15 mouse cellular contexts compared by ENCODE assay signal in the genomic region with DNA sequence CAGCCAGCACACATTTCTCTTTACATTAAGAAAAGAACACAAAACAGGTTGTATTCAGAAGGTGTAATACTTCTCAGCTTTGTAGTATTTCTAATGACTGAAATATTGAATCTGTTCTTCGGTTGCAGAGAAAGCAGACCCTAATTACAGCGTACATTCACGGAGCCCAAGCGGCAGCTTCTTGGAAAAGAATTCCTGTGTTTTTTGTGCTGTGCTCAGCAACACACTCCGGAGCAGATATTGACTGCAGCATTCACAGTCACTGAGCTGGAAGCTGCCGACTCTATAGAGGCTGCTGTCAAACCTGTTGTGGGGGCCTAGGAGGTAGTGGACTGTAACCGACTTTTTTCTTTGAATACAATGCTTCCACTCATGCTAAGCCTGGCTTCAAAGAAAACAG.
DNase-seq lines count a peak whose midpoint lies in the region; ATAC-seq lines count a peak whose summit lies in the region.
"Had no signal": no experiment of that assay in that cellular context is flagged by ENCODE, and none has a peak within 500 bp of the region (broad histone marks: within the 10 kb centered on the region; RNA-seq: fewer than 3 reads in every experiment).

No protein-coding gene starts in this region.

- peak; percentile 44 for DNase-seq in embryonic facial prominence, embryonic 11.5 days (ENCODE audit: low spot score)
- no peak for DNase-seq in embryonic facial prominence, embryonic 10.5 days (ENCODE audit: low spot score)
- no peak for DNase-seq in testis, postnatal 14 days (ENCODE audit: low spot score)
- no peak for DNase-seq in adrenal gland, adult 18-20 months (ENCODE audit: low spot score in 2 of 2)
- no peak for DNase-seq in layer of hippocampus, adult 9-11 months
- DNase-seq: adrenal gland, postnatal 25 days; cerebellum, adult 11 months; heart, postnatal 36 days; kidney, adult 9 months; right cerebral cortex, postnatal 25 days; thymus, postnatal 25 days had no signal

- no peak overlapping the region for H3K4me3 ChIP-seq in embryonic facial prominence, embryonic 11.5 days (ENCODE audit: low read depth, low read length)
- no peak overlapping the region for H3K4me3 ChIP-seq in embryonic facial prominence, embryonic 10.5 days
- no peak overlapping the region; the same call in 1 of the 2 replicates for H3K4me3 ChIP-seq in forebrain, embryonic 12.5 days (replicated peaks)
- no peak overlapping the region for H3K4me3 ChIP-seq in hindbrain, embryonic 15.5 days
- H3K4me3 ChIP-seq in neural tube, embryonic 12.5 days: no peak overlapping the region

- WGBS in embryonic facial prominence, embryonic 11.5 days: 43% methylated on average over 7 of the region's 7 CpGs
- WGBS in embryonic facial prominence, embryonic 10.5 days: 50% methylated on average over 7 of the region's 7 CpGs
- 11% methylated on average over 7 of the region's 7 CpGs for WGBS in forebrain, embryonic 12.5 days
- 4% methylated on average over 7 of the region's 7 CpGs for WGBS in hindbrain, embryonic 15.5 days
- 28% methylated on average over 7 of the region's 7 CpGs for WGBS in neural tube, embryonic 12.5 days

- no peaks in the 10 kb centered on the region for H3K27me3 ChIP-seq in embryonic facial prominence, embryonic 11.5 days (ENCODE audit: control insufficient read depth, insufficient read depth, low read length)
- no peaks in the 10 kb centered on the region for H3K27me3 ChIP-seq in embryonic facial prominence, embryonic 10.5 days (replicated peaks; ENCODE audit: low read depth, poor library complexity, severe bottlenecking)
- 0 out of 2 replicates have a peak, but pooled peaks cover 3% of the 10 kb centered on the region for H3K27me3 ChIP-seq in forebrain, embryonic 12.5 days
- 0 out of 2 replicates have a peak, but pooled peaks cover 3% of the 10 kb centered on the region for H3K27me3 ChIP-seq in hindbrain, embryonic 15.5 days
- H3K27me3 ChIP-seq in neural tube, embryonic 12.5 days (replicated peaks): no peaks in the 10 kb centered on the region

- H3K9ac ChIP-seq in embryonic facial prominence, embryonic 11.5 days (replicated peaks; ENCODE audit: low read length): no peak overlapping the region
- no peak overlapping the region for H3K9ac ChIP-seq in forebrain, embryonic 12.5 days
- H3K9ac ChIP-seq in hindbrain, embryonic 15.5 days: no peak overlapping the region
- H3K9ac ChIP-seq in neural tube, embryonic 12.5 days: no peak overlapping the region

- no peak overlapping the region for H3K27ac ChIP-seq in embryonic facial prominence, embryonic 11.5 days (replicated peaks; ENCODE audit: low read depth, low read length)
- H3K27ac ChIP-seq in embryonic facial prominence, embryonic 10.5 days (replicated peaks): no peak overlapping the region
- peak overlapping the region; percentile 80 for H3K27ac ChIP-seq in forebrain, embryonic 12.5 days
- no peak overlapping the region for H3K27ac ChIP-seq in hindbrain, embryonic 15.5 days (replicated peaks)
- H3K27ac ChIP-seq in neural tube, embryonic 12.5 days: no peak overlapping the region
- H3K27ac ChIP-seq: macrophage had no signal

- no peaks in the 10 kb centered on the region for H3K36me3 ChIP-seq in embryonic facial prominence, embryonic 11.5 days (replicated peaks; ENCODE audit: control insufficient read depth, insufficient read depth, low read depth, low read length)
- peaks cover 4% of the 10 kb centered on the region; the same call in 1 of the 2 replicates for H3K36me3 ChIP-seq in embryonic facial prominence, embryonic 10.5 days (replicated peaks)
- no peaks in the 10 kb centered on the region for H3K36me3 ChIP-seq in forebrain, embryonic 12.5 days (replicated peaks)
- no peaks in the 10 kb centered on the region for H3K36me3 ChIP-seq in hindbrain, embryonic 15.5 days
- H3K36me3 ChIP-seq in neural tube, embryonic 12.5 days: no peaks in the 10 kb centered on the region

- ATAC-seq in embryonic facial prominence, embryonic 11.5 days (replicated peaks; ENCODE audit: insufficient number of reproducible peaks, low FRiP score, low TSS enrichment, low read depth): peak; percentile 76
- peak; percentile 79 for ATAC-seq in forebrain, embryonic 12.5 days (ENCODE audit: low FRiP score)
- peak; percentile 57 for ATAC-seq in hindbrain, embryonic 15.5 days (ENCODE audit: low FRiP score, low read depth)
- ATAC-seq in neural tube, embryonic 12.5 days (ENCODE audit: low FRiP score, low read depth): peak; percentile 59

- H3K4me2 ChIP-seq in embryonic facial prominence, embryonic 11.5 days (ENCODE audit: low read depth, low read length): no peak overlapping the region
- H3K4me2 ChIP-seq in forebrain, embryonic 12.5 days: peak overlapping the region; percentile 39
- H3K4me2 ChIP-seq in hindbrain, embryonic 15.5 days: peak overlapping the region; percentile 43
- H3K4me2 ChIP-seq in neural tube, embryonic 12.5 days (replicated peaks): peak overlapping the region; percentile 22; the same call in 1 of the 2 replicates

- H3K9me3 ChIP-seq in embryonic facial prominence, embryonic 11.5 days (replicated peaks; ENCODE audit: control insufficient read depth, low read length): no peaks in the 10 kb centered on the region
- H3K9me3 ChIP-seq in embryonic facial prominence, embryonic 10.5 days: no peaks in the 10 kb centered on the region
- H3K9me3 ChIP-seq in forebrain, embryonic 12.5 days: no peaks in the 10 kb centered on the region
- no peaks in the 10 kb centered on the region for H3K9me3 ChIP-seq in hindbrain, embryonic 15.5 days
- no peaks in the 10 kb centered on the region for H3K9me3 ChIP-seq in neural tube, embryonic 12.5 days

- peaks cover 5% of the 10 kb centered on the region; the same call in 1 of the 2 replicates for H3K4me1 ChIP-seq in embryonic facial prominence, embryonic 11.5 days (ENCODE audit: control insufficient read depth, insufficient read depth, low read length)
- peaks cover 63% of the 10 kb centered on the region for H3K4me1 ChIP-seq in embryonic facial prominence, embryonic 10.5 days
- peaks cover 77% of the 10 kb centered on the region for H3K4me1 ChIP-seq in forebrain, embryonic 12.5 days
- H3K4me1 ChIP-seq in hindbrain, embryonic 15.5 days (replicated peaks): peaks cover 32% of the 10 kb centered on the region
- H3K4me1 ChIP-seq in neural tube, embryonic 12.5 days: peaks cover 41% of the 10 kb centered on the region
